Mouse (Mus musculus) inflammation-experienced regulatory T-cells (primary cell): Measurements from ENCODE around the gene Ppp2r1b. TPM values are rescaled to one million over a fixed set of nuclear protein-coding genes. Genes with fewer than 3 reads are reported as not detected.

Experiments
- polyA plus RNA-seq, 2 experiments: library from polyadenylated mRNA; unstranded; fragments of 100-300 nt; shearing (Covaris generic); gene quantifications; one replicate each; pipeline ENCODE4 v1.2.1; 2017

Ppp2r1b gene
- polyA plus RNA-seq: 10 to 100 TPM; 60.9 to 81.3 TPM

DNA sequence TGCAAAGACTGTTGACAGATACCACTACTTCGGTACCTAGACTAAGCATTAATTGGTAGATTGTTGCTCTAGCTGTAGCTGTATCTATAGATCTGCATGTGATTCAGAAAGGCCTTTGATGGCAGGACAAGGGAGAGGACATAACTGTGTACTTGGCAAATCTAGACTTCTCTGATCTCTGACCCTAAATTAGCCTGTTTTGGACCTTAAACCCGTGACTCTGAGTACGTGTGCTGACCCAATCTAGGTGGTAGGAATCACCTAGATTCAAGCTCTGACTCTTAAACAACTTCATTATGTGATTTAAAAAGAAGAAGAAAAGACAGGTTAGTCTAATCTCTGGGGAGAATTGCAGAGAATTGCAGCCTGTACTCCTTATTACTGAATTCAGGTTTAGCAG, at the start of gene Ppp2r1b:
Ppp2r1b (plus strand) TSS at position 221 of the 400 bp plus-strand sequence.

Other genes with a start within 250 kb of the Ppp2r1b start
- gene Sdhd, start 241.5 kb upstream of the Ppp2r1b start, polyA plus RNA-seq: 100 to 1,000 TPM; 153 to 163 TPM
- 10 to 100 TPM; 85.5 to 92.1 TPM for gene Timm8b, start 241.4 kb upstream of the Ppp2r1b start, polyA plus RNA-seq
- 1 to 10 TPM in 1 of 2 experiments, under 1 TPM in 1; 0.93 to 1.1 TPM for gene Pih1d2, start 228.0 kb upstream of the Ppp2r1b start, polyA plus RNA-seq
- 10 to 100 TPM; 23.6 to 30.3 TPM for gene Nkapd1, start 227.8 kb upstream of the Ppp2r1b start, polyA plus RNA-seq
- gene Dlat, start 185.5 kb upstream of the Ppp2r1b start, polyA plus RNA-seq: 10 to 100 TPM; 40.4 to 49.8 TPM
- gene Dixdc1, start 105.8 kb upstream of the Ppp2r1b start, polyA plus RNA-seq: 1 to 10 TPM in 1 of 2 experiments, under 1 TPM in 1; 0.77 to 1.2 TPM
- gene 2310030G06Rik, start 98.8 kb upstream of the Ppp2r1b start, polyA plus RNA-seq: 1 to 10 TPM in 1 of 2 experiments, not detected in 1; 1.4 TPM
- gene Cryab, start 94.0 kb upstream of the Ppp2r1b start, polyA plus RNA-seq: 1 to 10 TPM in 1 of 2 experiments, under 1 TPM in 1; 0.39 to 1.0 TPM
- not detected for gene Hspb2, start 92.9 kb upstream of the Ppp2r1b start, polyA plus RNA-seq
- 1 to 10 TPM; 4.7 to 9.9 TPM for gene Fdxacb1, start 77.1 kb upstream of the Ppp2r1b start, polyA plus RNA-seq
- 10 to 100 TPM; 22.4 to 27.9 TPM for gene Alg9, start 70.3 kb upstream of the Ppp2r1b start, polyA plus RNA-seq
- gene 1110032A03Rik, start 69.8 kb upstream of the Ppp2r1b start, polyA plus RNA-seq: 10 to 100 TPM in 1 of 2 experiments, 1 to 10 TPM in 1; 7.2 to 16.3 TPM
- 10 to 100 TPM; 31.6 to 37.1 TPM for gene Sik2, start 163.8 kb downstream of the Ppp2r1b start, polyA plus RNA-seq
- gene Btg4, start 215.6 kb downstream of the Ppp2r1b start, polyA plus RNA-seq: under 1 TPM; 0.22 to 0.38 TPM
- gene Layn, start 231.8 kb downstream of the Ppp2r1b start, polyA plus RNA-seq: not detected